Mouse (Mus musculus): Measurements from ENCODE around the gene Cyp4f15. TPM values are rescaled to one million over a fixed set of nuclear protein-coding genes. Genes with fewer than 3 reads are reported as not detected.

Cyp4f15 gene
- total RNA-seq (2023), result not detected

GRCm38 (mm10) chr17:32685048-32685750 lies at the start of gene Cyp4f15:
Cyp4f15 (plus strand) TSS chr17:32685627.

DNA sequence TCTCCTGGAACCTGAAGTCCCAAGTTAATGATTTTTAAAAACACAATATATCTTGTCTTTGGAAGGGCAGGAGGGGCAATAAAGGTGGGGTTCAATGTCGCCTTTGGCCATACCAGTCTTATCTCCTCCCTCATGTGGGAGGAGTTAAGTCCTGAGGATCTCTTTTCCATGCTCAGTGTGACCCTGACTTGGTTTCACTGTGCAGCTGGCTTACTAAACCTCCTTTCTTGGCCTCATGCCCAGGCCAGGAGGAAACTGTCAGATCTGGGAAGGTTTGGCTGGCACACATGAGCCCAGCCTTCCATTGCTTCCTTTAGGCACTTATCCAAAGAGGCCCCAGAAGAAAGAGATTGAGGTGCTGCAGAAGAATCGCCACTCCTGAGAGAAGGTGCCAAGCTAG lies 26.7 kb upstream of the Cyp4f15 start, which contains the start of gene Cyp4f40:
Gene Cyp4f40, plus strand, starts transcription at position 189 of the 400 bp plus-strand sequence.

Other genes with a start within 250 kb of the Cyp4f15 start
- not detected for gene Cyp4f39, start 232.9 kb upstream of the Cyp4f15 start, total RNA-seq (2023)
- 0.86 TPM for gene Cyp4f17, start 179.6 kb upstream of the Cyp4f15 start, total RNA-seq (2023)
- gene Cyp4f16, start 149.1 kb upstream of the Cyp4f15 start, total RNA-seq (2023), result 3.8 TPM
- 0.34 TPM for gene Cyp4f37, start 64.3 kb upstream of the Cyp4f15 start, total RNA-seq (2023)
- gene Cyp4f40, start 26.7 kb upstream of the Cyp4f15 start, total RNA-seq (2023), result not detected
- 87.4 TPM for gene Zfp871, start 102.7 kb downstream of the Cyp4f15 start, total RNA-seq (2023)
- gene Zfp811, start 124.3 kb downstream of the Cyp4f15 start, total RNA-seq (2023), result 0.43 TPM
- gene Zfp799, start 144.6 kb downstream of the Cyp4f15 start, total RNA-seq (2023), result 13.7 TPM
- gene Zfp870, start 206.0 kb downstream of the Cyp4f15 start, total RNA-seq (2023), result 0.49 TPM
- not detected for gene Cyp4f14, start 231.7 kb downstream of the Cyp4f15 start, total RNA-seq (2023)

Data from CD8-positive naive resting alpha-beta T cell, adult 57 days (primary cell).